ENCODE assay signal across 7 mouse cellular contexts in the genomic region with DNA sequence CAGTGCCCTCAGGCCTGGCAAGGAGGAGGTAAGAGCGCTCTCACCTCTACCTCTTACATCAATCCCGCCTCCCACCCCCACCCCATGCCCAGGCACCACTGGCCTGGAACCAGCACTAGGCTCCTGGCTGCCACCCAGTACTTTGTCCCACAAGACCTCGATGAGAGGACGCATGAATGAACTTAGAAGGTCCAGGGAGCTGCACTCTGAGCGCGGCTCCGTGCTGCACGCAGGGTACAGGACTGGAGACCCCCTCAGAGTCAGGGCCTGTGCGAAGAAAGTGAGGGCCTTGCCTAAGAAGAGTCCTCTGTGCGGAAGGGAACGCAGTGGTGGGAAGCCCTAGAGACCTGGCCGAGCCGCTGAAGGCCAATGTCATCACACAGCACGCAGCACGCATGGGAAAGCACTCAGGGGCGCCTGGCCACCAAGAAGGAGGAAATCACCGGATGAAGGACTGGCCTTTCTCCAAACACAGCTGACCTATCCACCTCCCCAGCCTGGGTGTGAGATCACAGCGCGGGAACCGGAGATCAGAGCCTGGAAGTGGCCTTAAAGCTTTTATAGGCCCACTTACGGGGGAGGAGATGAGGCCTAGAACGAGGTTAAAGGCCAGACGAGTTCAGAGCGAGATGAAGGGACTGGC. TPM values are rescaled to one million over a fixed set of nuclear protein-coding genes. Genes with fewer than 3 reads are reported as not detected.
A peak's percentile ranks its signal among the peaks of the same experiment; 100 is the strongest.
DNase-seq lines count a peak whose midpoint lies in the region; ATAC-seq and TF ChIP-seq lines count a peak whose summit lies in the region.

No protein-coding gene starts in this region.

- no peak for TF ChIP-seq POLR2A in limb, embryonic 14.5 days (IDR thresholded peaks at IDR 0.05; ENCODE audit: borderline replicate concordance, extremely low read depth, insufficient read depth, insufficient read length)

- peaks cover 30% of the 10 kb centered on the region for H3K27me3 ChIP-seq in embryonic facial prominence, embryonic 10.5 days (replicated peaks; ENCODE audit: low read depth, poor library complexity, severe bottlenecking)
- peaks cover 22% of the 10 kb centered on the region for H3K27me3 ChIP-seq in hindbrain, embryonic 11.5 days (ENCODE audit: control insufficient read depth, insufficient read depth, low read length)
- no peaks in the 10 kb centered on the region for H3K27me3 ChIP-seq in limb, embryonic 14.5 days (ENCODE audit: control insufficient read depth, insufficient read depth, low read length)
- H3K27me3 ChIP-seq in stomach, postnatal 0 days (ENCODE audit: control insufficient read depth, insufficient read depth, low read length), result no peaks in the 10 kb centered on the region

- H3K4me3 ChIP-seq in embryonic facial prominence, embryonic 10.5 days, result peak overlapping the region; percentile 16; the same call in 1 of the 2 replicates
- H3K4me3 ChIP-seq in hindbrain, embryonic 11.5 days (ENCODE audit: low read depth, low read length), result no peak overlapping the region
- no peak overlapping the region for H3K4me3 ChIP-seq in limb, embryonic 14.5 days (replicated peaks; ENCODE audit: low read length)
- H3K4me3 ChIP-seq in stomach, postnatal 0 days (ENCODE audit: low read depth, low read length), result no peak overlapping the region

- peaks cover 71% of the 10 kb centered on the region for H3K4me1 ChIP-seq in embryonic facial prominence, embryonic 10.5 days
- H3K4me1 ChIP-seq in hindbrain, embryonic 11.5 days (replicated peaks; ENCODE audit: control insufficient read depth, insufficient read depth, low read length), result peaks cover 6% of the 10 kb centered on the region; the same call in 1 of the 2 replicates
- H3K4me1 ChIP-seq in limb, embryonic 14.5 days (ENCODE audit: control insufficient read depth, insufficient read depth, low read length), result peaks cover 36% of the 10 kb centered on the region
- H3K4me1 ChIP-seq in stomach, postnatal 0 days (replicated peaks; ENCODE audit: control insufficient read depth, insufficient read depth), result peaks cover 6% of the 10 kb centered on the region; the same call in 1 of the 2 replicates

- no peak for ATAC-seq in hindbrain, embryonic 11.5 days (ENCODE audit: low FRiP score)
- ATAC-seq in limb, embryonic 14.5 days (ENCODE audit: low FRiP score, low read depth), result no peak
- no peak for ATAC-seq in stomach, postnatal 0 days (ENCODE audit: low FRiP score, low TSS enrichment)

- peaks cover 15% of the 10 kb centered on the region for H3K36me3 ChIP-seq in embryonic facial prominence, embryonic 10.5 days (replicated peaks)
- no peaks in the 10 kb centered on the region for H3K36me3 ChIP-seq in hindbrain, embryonic 11.5 days (ENCODE audit: control insufficient read depth, insufficient read depth, low read length)
- 0 out of 2 replicates have a peak, but pooled peaks cover 6% of the 10 kb centered on the region for H3K36me3 ChIP-seq in limb, embryonic 14.5 days (ENCODE audit: control insufficient read depth, insufficient read depth, low read length)
- no peaks in the 10 kb centered on the region for H3K36me3 ChIP-seq in stomach, postnatal 0 days (ENCODE audit: control insufficient read depth, insufficient read depth, low read length)

- WGBS in embryonic facial prominence, embryonic 10.5 days, result 75% methylated on average over 24 of the region's 24 CpGs
- WGBS in hindbrain, embryonic 11.5 days, result 69% methylated on average over 24 of the region's 24 CpGs
- 49% methylated on average over 24 of the region's 24 CpGs for WGBS in limb, embryonic 14.5 days
- WGBS in stomach, postnatal 0 days, result 66% methylated on average over 24 of the region's 24 CpGs

- H3K27ac ChIP-seq in embryonic facial prominence, embryonic 10.5 days (replicated peaks), result peak overlapping the region; percentile 66
- peak overlapping the region; percentile 20; the same call in 1 of the 2 replicates for H3K27ac ChIP-seq in hindbrain, embryonic 11.5 days (ENCODE audit: low read depth, low read length)
- 0 out of 2 replicates have a peak overlapping the region, but pooled peaks have one; percentile 9 for H3K27ac ChIP-seq in limb, embryonic 14.5 days (replicated peaks; ENCODE audit: low read depth, low read length)
- no peak overlapping the region for H3K27ac ChIP-seq in stomach, postnatal 0 days (replicated peaks)

- H3K9ac ChIP-seq in hindbrain, embryonic 11.5 days (ENCODE audit: low read depth, low read length), result peak overlapping the region; percentile 24; the same call in 1 of the 2 replicates
- H3K9ac ChIP-seq in limb, embryonic 14.5 days (ENCODE audit: low read depth, low read length, severe bottlenecking), result peak overlapping the region; percentile 34; the same call in 1 of the 2 replicates
- peak overlapping the region; percentile 41; the same call in 1 of the 2 replicates for H3K9ac ChIP-seq in stomach, postnatal 0 days (ENCODE audit: low read length)

- no peaks in the 10 kb centered on the region for H3K9me3 ChIP-seq in embryonic facial prominence, embryonic 10.5 days
- no peaks in the 10 kb centered on the region for H3K9me3 ChIP-seq in hindbrain, embryonic 11.5 days (ENCODE audit: control insufficient read depth, low read length)
- H3K9me3 ChIP-seq in limb, embryonic 14.5 days (ENCODE audit: control insufficient read depth, low read length), result no peaks in the 10 kb centered on the region
- no peaks in the 10 kb centered on the region for H3K9me3 ChIP-seq in stomach, postnatal 0 days (ENCODE audit: control insufficient read depth, low read length)

- no peak for TF ChIP-seq EP300 in stomach, postnatal 0 days (optimal IDR thresholded peaks at IDR 0.05)

- peak; percentile 77 for DNase-seq in adrenal gland, postnatal 10 days
- DNase-seq in embryonic facial prominence, embryonic 10.5 days (ENCODE audit: low spot score), result no peak
- DNase-seq in hindbrain, embryonic 11.5 days (ENCODE audit: low spot score), result no peak
- DNase-seq in limb, embryonic 14.5 days (ENCODE audit: low spot score), result no peak
- no peak for DNase-seq in stomach, postnatal 0 days (ENCODE audit: low spot score)
- no peak for DNase-seq in left cerebral cortex, postnatal 14 days (ENCODE audit: low spot score in 2 of 2)
- no peak for DNase-seq in frontal cortex, postnatal 25 days (ENCODE audit: low spot score in 2 of 2)

- intact Hi-C loops in left cerebral cortex, postnatal 14 days (cut with DNase I), result no loop called here

- no peak for TF ChIP-seq CTCF in stomach, postnatal 0 days (IDR thresholded peaks at IDR 0.05; ENCODE audit: low read depth)

- H3K4me2 ChIP-seq in hindbrain, embryonic 11.5 days (replicated peaks; ENCODE audit: low read depth, low read length), result 0 out of 2 replicates have a peak overlapping the region, but pooled peaks have one; percentile 3
- no peak overlapping the region for H3K4me2 ChIP-seq in limb, embryonic 14.5 days (replicated peaks; ENCODE audit: low read depth, low read length, severe bottlenecking)
- peak overlapping the region; percentile 8; the same call in 1 of the 2 replicates for H3K4me2 ChIP-seq in stomach, postnatal 0 days (replicated peaks; ENCODE audit: low read depth)

RNA-seq across cellular contexts. Expression of gene Piezo1, which starts 4.2 kb away (rescaled TPM):
- 10 to 100 TPM; 31.5 to 41.5 TPM for total RNA-seq in adrenal gland, postnatal 10 days (2021)
- 8.5 and 9.0 TPM in 2 replicates for polyA plus RNA-seq in embryonic facial prominence, embryonic 10.5 days (2016; fragmentation: Nextera tagmentation; extraction: Ambion mirVana)
- polyA plus RNA-seq in hindbrain, embryonic 11.5 days (2014; fragmentation: Nextera tagmentation; extraction: Ambion mirVana), result 5.2 and 5.3 TPM in 2 replicates
- 93.3 and 120 TPM in 2 replicates for polyA plus RNA-seq in limb, embryonic 14.5 days (2012; rRNA removed)
- polyA plus RNA-seq in limb, embryonic 14.5 days (2014; fragmentation: Nextera tagmentation; extraction: Ambion mirVana), result 20.4 and 20.7 TPM in 2 replicates
- 7.0 and 8.2 TPM in 2 replicates for polyA plus RNA-seq in stomach, postnatal 0 days (2015; fragmentation: Nextera tagmentation; extraction: Ambion mirVana)
- total RNA-seq in left cerebral cortex, postnatal 14 days (2021), result 10 to 100 TPM; 10.1 to 12.2 TPM

RNA-seq across cellular contexts. Expression of gene Cdt1, which starts 20.9 kb away (rescaled TPM):
- 10 to 100 TPM; 17.2 to 20.7 TPM for total RNA-seq in adrenal gland, postnatal 10 days (2021)
- 70.0 and 76.4 TPM in 2 replicates for polyA plus RNA-seq in embryonic facial prominence, embryonic 10.5 days (2016; fragmentation: Nextera tagmentation; extraction: Ambion mirVana)
- polyA plus RNA-seq in hindbrain, embryonic 11.5 days (2014; fragmentation: Nextera tagmentation; extraction: Ambion mirVana), result 19.8 and 21.3 TPM in 2 replicates
- polyA plus RNA-seq in limb, embryonic 14.5 days (2012; rRNA removed), result 79.0 and 103 TPM in 2 replicates
- 34.0 and 34.2 TPM in 2 replicates for polyA plus RNA-seq in limb, embryonic 14.5 days (2014; fragmentation: Nextera tagmentation; extraction: Ambion mirVana)
- 11.8 TPM in 2 replicates for polyA plus RNA-seq in stomach, postnatal 0 days (2015; fragmentation: Nextera tagmentation; extraction: Ambion mirVana)
- 1 to 10 TPM; 2.2 to 3.5 TPM for total RNA-seq in left cerebral cortex, postnatal 14 days (2021)

RNA-seq across cellular contexts. Expression of gene Aprt, which starts 29.8 kb away (rescaled TPM):
- total RNA-seq in adrenal gland, postnatal 10 days (2021), result 10 to 100 TPM; 67.5 to 72.3 TPM
- 296 and 300 TPM in 2 replicates for polyA plus RNA-seq in embryonic facial prominence, embryonic 10.5 days (2016; fragmentation: Nextera tagmentation; extraction: Ambion mirVana)
- 194 and 206 TPM in 2 replicates for polyA plus RNA-seq in hindbrain, embryonic 11.5 days (2014; fragmentation: Nextera tagmentation; extraction: Ambion mirVana)
- polyA plus RNA-seq in limb, embryonic 14.5 days (2012; rRNA removed), result 199 and 217 TPM in 2 replicates
- polyA plus RNA-seq in limb, embryonic 14.5 days (2014; fragmentation: Nextera tagmentation; extraction: Ambion mirVana), result 348 and 382 TPM in 2 replicates
- 311 and 314 TPM in 2 replicates for polyA plus RNA-seq in stomach, postnatal 0 days (2015; fragmentation: Nextera tagmentation; extraction: Ambion mirVana)
- 10 to 100 TPM; 73.7 to 81.1 TPM for total RNA-seq in left cerebral cortex, postnatal 14 days (2021)
